Mouse (Mus musculus) forebrain, embryonic 14.5 days (tissue): Measurements from ENCODE around the gene Ntpcr. TPM values are rescaled to one million over a fixed set of nuclear protein-coding genes. Genes with fewer than 3 reads are reported as not detected.

Source experiments
- ATAC-seq: fragments of 200-750 bp; cut with Nextera tagmentation; 2 replicates; pipeline ENCODE4 v1.8.0; 2017; ENCODE audit warnings: mild to moderate bottlenecking, moderate library complexity
- DNase-seq: peaks from one replicate; pipeline ENCODE4 v3.0.0-alpha.2; 2015; ENCODE audit warnings: low spot score
- H3K27ac ChIP-seq: fragments of 300-500 bp; sonication (generic); 2 replicates; pipeline ENCODE4 v1.5.1; 2014; ENCODE audit warnings: low read depth, mild to moderate bottlenecking, control low read depth, low read length, moderate library complexity
- H3K27me3 ChIP-seq: fragments of 300-500 bp; sonication (generic); replicated peaks from 2 replicates; pipeline ENCODE4 v1.6.1; 2014; ENCODE audit warnings: low read length, control low read depth, mixed read lengths; ENCODE audit not compliant: control insufficient read depth, insufficient read depth
- H3K36me3 ChIP-seq: fragments of 300-500 bp; sonication (generic); 2 replicates; pipeline ENCODE4 v1.6.1; 2014; ENCODE audit warnings: low read length, control low read depth; ENCODE audit not compliant: control insufficient read depth, insufficient read depth
- H3K4me1 ChIP-seq: fragments of 300-500 bp; sonication (generic); 2 replicates; pipeline ENCODE4 v1.6.1; 2014; ENCODE audit warnings: antibody characterized with exemption, low read length, control low read depth; ENCODE audit not compliant: control insufficient read depth, insufficient read depth
- H3K4me2 ChIP-seq: fragments of 300-500 bp; sonication (generic); 2 replicates; pipeline ENCODE4 v1.6.1; 2014; ENCODE audit warnings: mild to moderate bottlenecking, control low read depth, low read length
- H3K4me3 ChIP-seq: fragments of 300-500 bp; sonication (generic); 2 replicates; pipeline ENCODE4 v1.5.1; 2014; ENCODE audit warnings: low read depth, low read length, control low read depth
- H3K9ac ChIP-seq: fragments of 300-500 bp; sonication (generic); 2 replicates; pipeline ENCODE4 v1.6.1; 2014; ENCODE audit warnings: mild to moderate bottlenecking, low read length, control low read depth, moderate library complexity
- H3K9me3 ChIP-seq: fragments of 300-500 bp; sonication (generic); replicated peaks from 2 replicates; pipeline ENCODE4 v1.6.1; 2016; ENCODE audit warnings: low read length, control low read depth, mixed read lengths; ENCODE audit not compliant: control insufficient read depth
- WGBS: fragments of 180-500 bp; shearing (Covaris S2); extraction: QIAGEN DNeasy Blood & Tissue Kit; methylation state at CpG from one replicate; pipeline ENCODE4 v1.1.7; 2014; 5-methylcytosine and 5-hydroxymethylcytosine counted together
- polyA plus RNA-seq: library from polyadenylated mRNA; unstranded; fragments of >200 nt; fragmentation: Nextera tagmentation; extraction: Ambion mirVana; gene quantifications from 2 replicates; pipeline ENCODE4 v1.2.1, GENCODE M21; 2014

Gene Ntpcr
- polyA plus RNA-seq, 1 experiment from 2014 or later, result 35.4 TPM

DNA sequence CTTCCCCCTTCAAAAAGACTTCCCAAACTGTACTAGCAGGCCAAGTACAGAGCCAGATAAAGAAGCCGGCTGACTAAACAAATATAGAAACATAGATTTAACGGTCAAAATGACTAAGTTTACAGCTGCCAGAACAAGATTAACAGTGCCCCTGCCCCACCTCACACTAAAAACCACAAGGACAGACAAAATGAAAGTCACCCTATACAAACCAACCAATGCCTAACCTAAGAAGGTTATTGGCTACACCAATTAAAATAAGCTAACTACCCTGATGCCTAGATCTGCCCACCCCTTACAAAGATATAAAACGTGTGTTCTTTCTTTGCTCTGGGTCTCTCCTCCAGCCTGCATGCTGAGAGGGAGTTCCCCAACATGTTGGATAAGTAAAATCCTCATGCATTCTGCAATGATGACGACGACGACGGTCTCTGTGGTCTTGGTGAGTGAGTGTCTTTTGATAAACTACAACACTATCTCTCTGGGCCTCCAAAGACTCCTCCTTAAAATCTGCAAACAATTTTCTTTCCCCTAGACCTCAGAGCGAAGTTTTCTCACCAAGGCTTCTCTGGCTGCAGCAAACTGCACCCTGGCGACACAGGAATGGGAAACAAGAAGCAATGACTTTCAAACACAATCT, 63.2 kb downstream of the Ntpcr start:
- ATAC-seq (no peak), DNase-seq (no peak)
- Histone ChIP-seq H3K36me3 (no peaks in the 10 kb centered on the region), H3K27me3 (no peaks in the 10 kb centered on the region), H3K4me1 (no peaks in the 10 kb centered on the region), H3K27ac (no peak overlapping the region), H3K4me3 (no peak overlapping the region), H3K9ac (no peak overlapping the region), H3K9me3 (no peaks in the 10 kb centered on the region), H3K4me2 (no peak overlapping the region)
- 76% methylated on average over 9 of the region's 9 CpGs for WGBS

DNA sequence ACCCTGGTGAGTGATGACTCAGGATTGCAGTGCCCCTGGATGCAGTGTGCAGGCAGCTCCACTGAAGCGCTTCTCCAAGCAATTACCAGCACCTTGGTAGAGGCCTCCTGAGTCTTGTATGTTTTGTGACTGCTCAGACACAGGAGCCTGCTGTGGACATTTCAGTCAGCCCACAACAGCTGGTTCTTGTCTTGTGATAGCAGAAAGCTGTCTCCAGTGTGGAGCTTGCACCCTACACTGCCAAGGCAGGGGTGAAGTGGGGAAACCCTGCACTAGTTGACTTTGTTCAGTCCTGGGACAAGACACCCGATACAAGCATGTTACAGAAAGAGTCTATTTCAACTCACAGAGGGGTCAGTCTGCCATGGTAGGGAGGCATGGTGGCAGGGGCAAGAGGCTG, 65.6 kb downstream of the Ntpcr start:
- H3K27ac ChIP-seq, result no peak overlapping the region
- 93% methylated on average over 2 of the region's 2 CpGs for WGBS
- no peak for ATAC-seq
- no peaks in the 10 kb centered on the region for H3K4me1 ChIP-seq
- no peak overlapping the region for H3K9ac ChIP-seq
- H3K4me2 ChIP-seq, result no peak overlapping the region
- DNase-seq, result no peak
- no peak overlapping the region for H3K4me3 ChIP-seq
- no peaks in the 10 kb centered on the region for H3K36me3 ChIP-seq
- no peaks in the 10 kb centered on the region for H3K9me3 ChIP-seq
- H3K27me3 ChIP-seq, result no peaks in the 10 kb centered on the region

DNA sequence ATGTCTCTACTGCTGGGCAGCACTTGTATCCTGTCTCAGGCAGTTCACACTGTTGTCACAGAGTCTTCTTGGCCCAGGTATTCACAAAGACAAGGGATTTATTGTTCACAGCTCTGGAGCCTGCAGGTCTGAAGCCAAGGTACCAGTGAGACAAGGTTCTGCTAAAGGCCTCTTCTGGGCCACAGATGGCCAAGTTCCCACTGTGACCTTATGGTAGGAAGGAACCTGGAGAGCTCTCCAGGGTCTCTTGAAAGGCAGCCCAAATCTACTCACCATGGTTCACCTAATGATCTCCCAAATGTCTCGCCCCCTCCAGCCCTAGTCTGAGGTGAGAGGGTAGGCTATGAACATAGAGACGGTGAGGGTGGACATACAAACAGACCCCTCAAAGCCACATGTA, 67.2 kb downstream of the Ntpcr start:
- 88% methylated on average over 2 of the region's 2 CpGs for WGBS
- Histone ChIP-seq H3K27me3 (no peaks in the 10 kb centered on the region), H3K9me3 (no peaks in the 10 kb centered on the region), H3K4me1 (no peaks in the 10 kb centered on the region), H3K36me3 (no peaks in the 10 kb centered on the region), H3K27ac (no peak overlapping the region), H3K9ac (no peak overlapping the region), H3K4me3 (no peak overlapping the region), H3K4me2 (no peak overlapping the region)
- DNase-seq (no peak), ATAC-seq (no peak)

Other genes with a start within 250 kb of the Ntpcr start
- 15.5 and 19.9 TPM in 2 replicates for gene Sipa1l2, start 160.2 kb upstream of the Ntpcr start, polyA plus RNA-seq
- gene Map10, start 60.1 kb upstream of the Ntpcr start, polyA plus RNA-seq, result 9.3 and 11.6 TPM in 2 replicates
- gene Pcnx2, start 168.4 kb downstream of the Ntpcr start, polyA plus RNA-seq, result 2.6 and 3.5 TPM in 2 replicates
- gene Map3k21, start 180.5 kb downstream of the Ntpcr start, polyA plus RNA-seq, result 0.17 and 0.35 TPM in 2 replicates